In the genomic region with DNA sequence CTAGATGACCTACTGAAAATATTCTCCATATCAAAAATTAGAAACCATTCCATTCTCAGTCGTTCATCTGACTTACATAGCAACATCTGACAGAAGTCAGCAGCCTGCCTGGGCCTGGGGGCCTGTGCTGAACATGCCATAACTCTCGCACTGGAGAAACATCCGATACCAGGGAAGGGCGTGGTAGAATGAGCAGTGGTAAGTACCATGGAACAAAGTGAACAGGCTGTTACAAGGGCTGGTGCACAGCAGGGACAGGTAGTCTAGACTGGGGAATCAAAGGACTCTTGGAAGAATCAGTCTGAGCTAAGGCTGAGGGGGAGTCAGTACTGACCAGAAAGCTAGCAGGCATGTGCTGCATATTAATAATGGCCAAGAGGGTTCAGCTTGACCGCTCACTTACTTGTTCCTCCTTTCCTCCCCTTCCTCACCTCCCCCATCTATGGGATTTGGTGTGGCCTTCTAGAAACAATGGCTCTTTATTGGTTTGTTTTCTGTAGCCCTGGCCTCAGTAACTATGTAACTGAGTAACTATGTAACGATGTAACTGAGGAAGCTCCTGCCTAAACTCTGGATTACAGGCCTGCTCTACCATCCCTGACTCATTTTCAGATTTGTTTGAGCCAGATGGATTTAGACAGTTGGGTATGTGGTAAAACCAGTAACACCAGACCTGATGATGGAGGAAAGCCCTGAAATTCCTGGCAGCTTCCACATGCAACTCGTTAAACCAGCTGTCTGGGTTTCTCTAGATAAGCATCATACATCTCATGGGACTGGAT, we compare ENCODE assay signal across 17 mouse cellular contexts. TPM values are rescaled to one million over a fixed set of nuclear protein-coding genes. Genes with fewer than 3 reads are reported as not detected.
DNase-seq lines count a peak whose midpoint lies in the region; ATAC-seq and TF ChIP-seq lines count a peak whose summit lies in the region.
"Had no signal": no experiment of that assay in that cellular context is flagged by ENCODE, and none has a peak within 500 bp of the region (broad histone marks: within the 10 kb centered on the region; RNA-seq: fewer than 3 reads in every experiment).

No protein-coding gene starts in this region.

- no peak overlapping the region for H3K27ac ChIP-seq in limb, embryonic 14.5 days (replicated peaks; ENCODE audit: low read depth, low read length)
- H3K27ac ChIP-seq in limb, embryonic 10.5 days = no peak overlapping the region
- peak overlapping the region; percentile 76 for H3K27ac ChIP-seq in embryonic facial prominence, embryonic 15.5 days (replicated peaks)
- H3K27ac ChIP-seq: liver, embryonic 14.5 days; midbrain, embryonic 12.5 days had no signal

- H3K4me2 ChIP-seq in limb, embryonic 14.5 days (replicated peaks; ENCODE audit: low read depth, low read length, severe bottlenecking) = no peak overlapping the region
- no peak overlapping the region for H3K4me2 ChIP-seq in embryonic facial prominence, embryonic 15.5 days (replicated peaks)
- H3K4me2 ChIP-seq: midbrain, embryonic 12.5 days had no signal

- H3K36me3 ChIP-seq in limb, embryonic 14.5 days (ENCODE audit: control insufficient read depth, insufficient read depth, low read length) = no peaks in the 10 kb centered on the region
- H3K36me3 ChIP-seq in limb, embryonic 10.5 days = no peaks in the 10 kb centered on the region
- no peaks in the 10 kb centered on the region for H3K36me3 ChIP-seq in embryonic facial prominence, embryonic 15.5 days
- H3K36me3 ChIP-seq: midbrain, embryonic 12.5 days had no signal

- intact Hi-C loops in left cerebral cortex, postnatal 36 days (cut with DNase I) = no loop called here

- WGBS in limb, embryonic 14.5 days = 63% methylated on average over 7 of the region's 7 CpGs
- 76% methylated on average over 7 of the region's 7 CpGs for WGBS in limb, embryonic 10.5 days
- 38% methylated on average over 7 of the region's 7 CpGs for WGBS in embryonic facial prominence, embryonic 15.5 days

- no peak overlapping the region for H3K9ac ChIP-seq in limb, embryonic 14.5 days (ENCODE audit: low read depth, low read length, severe bottlenecking)
- H3K9ac ChIP-seq in embryonic facial prominence, embryonic 15.5 days = no peak overlapping the region
- H3K9ac ChIP-seq: liver, embryonic 14.5 days; midbrain, embryonic 12.5 days had no signal

- H3K27me3 ChIP-seq in limb, embryonic 14.5 days (ENCODE audit: control insufficient read depth, insufficient read depth, low read length) = no peaks in the 10 kb centered on the region
- no peaks in the 10 kb centered on the region for H3K27me3 ChIP-seq in limb, embryonic 10.5 days (ENCODE audit: low read depth, poor library complexity, severe bottlenecking)
- no peaks in the 10 kb centered on the region for H3K27me3 ChIP-seq in embryonic facial prominence, embryonic 15.5 days
- H3K27me3 ChIP-seq: midbrain, embryonic 12.5 days had no signal

- H3K9me3 ChIP-seq in limb, embryonic 14.5 days (ENCODE audit: control insufficient read depth, low read length) = no peaks in the 10 kb centered on the region
- no peaks in the 10 kb centered on the region for H3K9me3 ChIP-seq in limb, embryonic 10.5 days (replicated peaks)
- no peaks in the 10 kb centered on the region for H3K9me3 ChIP-seq in embryonic facial prominence, embryonic 15.5 days (replicated peaks)
- H3K9me3 ChIP-seq: midbrain, embryonic 12.5 days had no signal

- TF ChIP-seq POLR2A in limb, embryonic 14.5 days (IDR thresholded peaks at IDR 0.05; ENCODE audit: borderline replicate concordance, extremely low read depth, insufficient read depth, insufficient read length) = no peak

- peak; percentile 13 for DNase-seq in embryo, embryonic 10.5 days (ENCODE audit: low spot score)
- no peak for DNase-seq in embryo, embryonic 11 days
- peak; percentile 28 for DNase-seq in limb, embryonic 14.5 days (ENCODE audit: low spot score)
- no peak for DNase-seq in limb, embryonic 10.5 days (ENCODE audit: low spot score)
- DNase-seq in layer of hippocampus, postnatal 14 days (ENCODE audit: low spot score in 2 of 2) = peak; percentile 47 to 90
- no peak for DNase-seq in left cerebral cortex, postnatal 36 days (ENCODE audit: low spot score in 2 of 2)
- no peak for DNase-seq in urinary bladder, adult 2 months (ENCODE audit: low spot score)
- DNase-seq: adrenal gland, postnatal 10 days; cerebellum, adult 8-10 months; kidney, postnatal 36 days had no signal

- H3K4me3 ChIP-seq in limb, embryonic 14.5 days (replicated peaks; ENCODE audit: low read length) = no peak overlapping the region
- H3K4me3 ChIP-seq in limb, embryonic 10.5 days = no peak overlapping the region
- H3K4me3 ChIP-seq in embryonic facial prominence, embryonic 15.5 days (replicated peaks) = no peak overlapping the region
- H3K4me3 ChIP-seq: midbrain, embryonic 12.5 days had no signal

- ATAC-seq in limb, embryonic 14.5 days (ENCODE audit: low FRiP score, low read depth) = no peak
- ATAC-seq in embryonic facial prominence, embryonic 15.5 days (ENCODE audit: insufficient number of reproducible peaks, low FRiP score, low TSS enrichment, low read depth) = peak; percentile 47; the same call in 1 of the 2 replicates

- H3K4me1 ChIP-seq in limb, embryonic 14.5 days (ENCODE audit: control insufficient read depth, insufficient read depth, low read length) = no peaks in the 10 kb centered on the region
- no peaks in the 10 kb centered on the region for H3K4me1 ChIP-seq in limb, embryonic 10.5 days
- H3K4me1 ChIP-seq in embryonic facial prominence, embryonic 15.5 days = no peaks in the 10 kb centered on the region
- H3K4me1 ChIP-seq: midbrain, embryonic 12.5 days had no signal

RNA-seq across cellular contexts. Expression of a gene that starts 26.5 kb away (rescaled TPM):
- polyA plus RNA-seq in limb, embryonic 14.5 days (2012; rRNA removed) = 0.60 and 1.0 TPM in 2 replicates
- 1.0 and 1.4 TPM in 2 replicates for polyA plus RNA-seq in limb, embryonic 14.5 days (2014; fragmentation: Nextera tagmentation; extraction: Ambion mirVana)
- polyA plus RNA-seq in limb, embryonic 10.5 days (2016; fragmentation: Nextera tagmentation; extraction: Ambion mirVana) = not detected in 2 replicates
- 5.5 and 6.7 TPM in 2 replicates for polyA plus RNA-seq in embryonic facial prominence, embryonic 15.5 days (2015; fragmentation: Nextera tagmentation; extraction: Ambion mirVana)
- total RNA-seq in layer of hippocampus, postnatal 14 days (2021) = under 1 TPM in 1 of 2 experiments, not detected in 1; 0.12 TPM
- total RNA-seq in left cerebral cortex, postnatal 36 days (2021) = not detected
- polyA plus RNA-seq in urinary bladder, adult 2 months (2012; rRNA removed) = 0.07 and 0.24 TPM in 2 replicates
- total RNA-seq: MEL; neutrophil, adult 5-6 weeks had no signal
- polyA plus RNA-seq: heart, embryonic 14.5 days; liver, embryonic 14.5 days; midbrain, embryonic 12.5 days had no signal

RNA-seq across cellular contexts. Expression of a gene that starts 36.2 kb away (rescaled TPM):
- polyA plus RNA-seq in limb, embryonic 14.5 days (2012; rRNA removed) = 0.05 TPM in 1 of 2 replicates, not detected in the other
- not detected in 2 replicates for polyA plus RNA-seq in limb, embryonic 14.5 days (2014; fragmentation: Nextera tagmentation; extraction: Ambion mirVana)
- polyA plus RNA-seq in limb, embryonic 10.5 days (2016; fragmentation: Nextera tagmentation; extraction: Ambion mirVana) = not detected in 2 replicates
- polyA plus RNA-seq in embryonic facial prominence, embryonic 15.5 days (2015; fragmentation: Nextera tagmentation; extraction: Ambion mirVana) = not detected in 2 replicates
- not detected for total RNA-seq in layer of hippocampus, postnatal 14 days (2021)
- not detected for total RNA-seq in left cerebral cortex, postnatal 36 days (2021)
- polyA plus RNA-seq in urinary bladder, adult 2 months (2012; rRNA removed) = 0.10 TPM in 1 of 2 replicates, not detected in the other
- total RNA-seq: MEL; neutrophil, adult 5-6 weeks had no signal
- polyA plus RNA-seq: frontal cortex, adult 2 months; heart, embryonic 14.5 days; midbrain, embryonic 12.5 days had no signal

RNA-seq across cellular contexts. Expression of a gene that starts 58.5 kb away (rescaled TPM):
- not detected in 2 replicates for polyA plus RNA-seq in limb, embryonic 14.5 days (2012; rRNA removed)
- polyA plus RNA-seq in limb, embryonic 14.5 days (2014; fragmentation: Nextera tagmentation; extraction: Ambion mirVana) = not detected in 2 replicates
- polyA plus RNA-seq in limb, embryonic 10.5 days (2016; fragmentation: Nextera tagmentation; extraction: Ambion mirVana) = not detected in 2 replicates
- polyA plus RNA-seq in embryonic facial prominence, embryonic 15.5 days (2015; fragmentation: Nextera tagmentation; extraction: Ambion mirVana) = not detected in 2 replicates
- total RNA-seq in layer of hippocampus, postnatal 14 days (2021) = not detected
- total RNA-seq in left cerebral cortex, postnatal 36 days (2021) = not detected
- not detected in 2 replicates for polyA plus RNA-seq in urinary bladder, adult 2 months (2012; rRNA removed)
- total RNA-seq: MEL; neutrophil, adult 5-6 weeks had no signal
- polyA plus RNA-seq: frontal cortex, adult 2 months; heart, embryonic 14.5 days; midbrain, embryonic 12.5 days had no signal

Comparison
In these comparisons a context has a peak if more than half of its experiments do, and no peak if none do; other contexts are left out.
1. DNase-seq: peak in embryo, embryonic 10.5 days (single experiment), limb, embryonic 14.5 days (single experiment) and layer of hippocampus, postnatal 14 days (2 of 2); none in embryo, embryonic 11 days (single experiment), limb, embryonic 10.5 days (single experiment), left cerebral cortex, postnatal 36 days (0 of 2) and urinary bladder, adult 2 months (single experiment).